Mouse (Mus musculus) CD8-positive naive resting alpha-beta T cell, adult 2 months (primary cell): ENCODE data around the gene Ptp4a2.
"Not testable (repeated sequence)": the region's sequence is repeated elsewhere in the genome, so short reads cannot be mapped to it uniquely, and the experiment has no call there.

Experiments
- DNase-seq, 2 experiments: peaks; one replicate each; pipeline ENCODE4 v3.0.0; 2022; ENCODE audit warnings: low read depth in 2 of 2, low spot score in 2 of 2

Ptp4a2 gene

GRCm38 (mm10) chr4:129850491-129850890 is 39.5 kb downstream of the Ptp4a2 start:
- no peak for DNase-seq

DNA sequence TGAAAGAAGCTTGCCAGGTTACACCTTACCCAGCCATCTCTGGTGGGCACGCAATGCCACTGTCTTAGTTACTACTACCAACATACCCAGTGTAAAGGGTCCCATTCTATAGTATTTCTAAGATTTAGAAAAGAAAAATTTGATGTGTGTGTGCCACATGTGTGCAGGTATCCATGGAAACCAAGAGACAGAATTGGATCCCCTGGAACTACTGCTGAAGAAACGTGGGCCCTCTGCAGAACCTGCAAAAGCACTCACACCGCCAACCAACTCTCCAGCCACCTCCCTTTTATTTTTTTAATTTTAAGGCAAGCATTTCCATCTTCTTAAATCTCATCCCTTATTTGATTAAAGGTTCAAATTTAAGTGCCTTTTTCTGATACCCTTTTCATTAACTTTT is 40.8 kb downstream of the Ptp4a2 start:
- no peak for DNase-seq

DNA sequence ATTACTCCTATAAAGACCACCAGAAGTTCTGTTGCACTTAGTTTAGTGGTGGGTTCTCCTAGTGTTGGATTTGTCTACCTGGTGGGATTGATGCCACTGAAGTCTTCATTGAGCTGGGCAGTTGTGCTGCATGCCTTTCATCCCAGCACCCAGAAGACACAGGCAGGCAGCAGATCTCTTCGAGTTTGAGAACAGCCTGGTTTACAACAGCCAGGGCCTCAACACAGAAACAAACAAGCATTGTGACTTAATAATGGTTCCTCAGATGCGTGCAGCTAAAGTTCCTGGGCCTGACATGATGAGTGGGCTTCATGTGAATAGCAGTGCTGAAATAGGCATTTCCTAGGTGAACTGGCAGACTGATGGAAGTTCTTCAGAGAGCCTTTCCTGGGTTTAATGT is 42.0 kb downstream of the Ptp4a2 start:
- no peak for DNase-seq

DNA sequence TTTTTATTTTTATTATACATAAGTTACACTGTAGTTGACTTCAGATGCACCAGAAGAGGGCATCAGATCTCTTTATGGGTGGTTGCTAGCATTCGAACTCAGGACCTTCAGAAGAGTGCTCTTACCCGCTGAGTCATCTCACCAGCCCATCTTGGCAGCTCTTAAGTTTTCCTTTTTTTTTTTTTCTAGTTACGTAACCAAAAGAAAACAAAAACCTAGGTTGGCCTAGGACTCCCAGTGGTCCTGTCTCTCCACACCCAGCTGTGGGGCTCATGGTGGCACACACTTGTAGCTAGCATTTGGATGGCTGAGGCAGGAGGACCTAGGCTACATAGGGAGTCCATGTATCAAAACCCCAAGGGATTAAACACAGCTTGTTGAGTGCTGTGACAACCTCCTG is 43.0 kb downstream of the Ptp4a2 start:
- DNase-seq = no peak

- no peak for DNase-seq
Measured at GRCm38 (mm10) chr4:129854615-129855014, 43.6 kb downstream of the Ptp4a2 start.

GRCm38 (mm10) chr4:129855051-129855970 is 44.3 kb downstream of the Ptp4a2 start:
- no peak for DNase-seq

DNA sequence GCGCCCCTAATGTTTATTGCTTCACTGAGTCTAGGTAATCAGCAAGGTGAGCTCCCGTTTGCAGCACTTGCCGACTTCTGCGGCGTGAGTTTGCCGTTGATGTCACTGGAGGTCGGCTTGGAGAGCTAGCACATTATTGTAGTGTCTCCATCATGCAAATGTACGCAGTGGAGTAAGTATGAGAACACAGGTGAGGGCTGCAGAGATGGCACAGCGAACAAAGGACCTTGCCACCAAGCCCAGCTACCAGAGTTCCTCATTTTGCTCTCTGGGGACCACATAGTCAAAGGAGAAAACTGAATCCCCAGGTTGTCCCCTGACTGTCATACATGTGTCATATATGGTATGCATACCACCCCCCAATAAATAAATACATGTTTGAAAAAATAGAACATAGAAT is 49.4 kb downstream of the Ptp4a2 start:
- DNase-seq = no peak

GRCm38 (mm10) chr4:129861400-129861799 is 50.4 kb downstream of the Ptp4a2 start:
- DNase-seq = no peak

DNA sequence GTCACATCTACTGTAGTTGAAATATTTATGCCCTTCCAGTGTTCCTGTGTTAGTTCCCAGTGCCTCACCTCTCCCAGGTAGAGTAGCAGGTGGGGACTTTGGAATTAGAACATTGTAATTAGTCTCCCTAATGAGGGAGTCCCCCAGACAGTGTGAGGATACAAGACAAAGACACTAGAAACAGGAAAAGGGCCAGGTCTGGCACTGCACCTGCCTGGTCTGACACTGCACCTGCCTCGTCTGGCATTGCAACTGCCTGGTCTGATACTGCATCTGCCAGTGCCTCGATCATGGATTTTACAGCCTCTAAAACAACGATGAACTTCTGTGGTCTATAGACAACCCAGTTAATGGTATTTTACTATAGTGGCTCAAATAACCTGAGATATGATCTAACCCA is 51.3 kb downstream of the Ptp4a2 start:
- DNase-seq = no peak

- not testable (repeated sequence) for DNase-seq
Measured at GRCm38 (mm10) chr4:129866171-129866570, 55.2 kb downstream of the Ptp4a2 start.

GRCm38 (mm10) chr4:129868211-129868610 is 57.2 kb downstream of the Ptp4a2 start:
- no peak for DNase-seq

GRCm38 (mm10) chr4:129870483-129870882 is 59.5 kb downstream of the Ptp4a2 start:
- DNase-seq = no peak

DNA sequence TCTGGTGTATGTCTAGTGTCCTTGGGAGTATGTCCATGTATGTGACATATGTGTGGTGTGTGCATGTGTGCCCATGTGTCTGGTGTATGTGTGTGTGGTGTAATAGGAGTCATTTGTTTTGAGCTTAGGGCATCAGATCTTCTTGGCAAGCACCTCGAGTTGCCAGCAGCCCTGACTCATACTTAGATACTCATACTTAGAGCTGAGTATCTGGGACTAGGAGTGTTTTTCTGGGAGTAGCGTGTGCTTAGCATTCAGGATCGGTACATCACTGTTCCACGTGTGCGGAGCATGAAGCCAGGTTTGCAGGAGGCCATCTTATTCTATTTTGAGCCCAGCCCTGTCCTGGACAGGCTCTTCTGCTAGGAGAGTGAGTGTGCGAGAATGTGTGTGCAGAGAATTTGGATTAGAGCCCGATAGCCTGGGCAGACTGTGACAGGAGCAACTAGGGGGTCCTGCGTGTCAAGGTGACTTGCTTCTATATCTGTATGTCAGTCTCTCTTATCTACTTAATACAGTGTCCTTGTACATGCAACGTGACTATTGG is 61.4 kb downstream of the Ptp4a2 start:
- no peak for DNase-seq

- no peak for DNase-seq
Measured at GRCm38 (mm10) chr4:129874805-129875204, 63.8 kb downstream of the Ptp4a2 start.

DNA sequence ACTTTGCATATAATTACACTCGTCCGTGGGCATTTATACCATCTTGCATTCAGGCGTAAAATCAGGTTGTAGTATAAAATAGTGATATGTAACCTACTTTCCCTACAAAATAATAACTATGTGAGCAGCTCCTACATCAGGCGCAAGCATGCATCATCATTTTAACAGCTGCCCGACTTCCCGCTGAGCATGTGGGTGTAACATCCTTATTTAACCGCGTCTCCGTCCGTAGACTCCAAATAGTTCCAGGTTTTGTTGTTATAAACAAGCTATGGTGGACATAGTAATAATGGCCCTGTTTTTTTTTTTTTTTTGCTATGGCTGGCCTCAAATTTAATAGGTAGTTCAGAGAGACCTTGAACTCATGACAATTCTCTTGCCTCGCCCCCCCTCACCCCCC is 64.4 kb downstream of the Ptp4a2 start:
- DNase-seq = no peak

GRCm38 (mm10) chr4:129876831-129877764 is 66.1 kb downstream of the Ptp4a2 start:
- DNase-seq = peak; percentile 63 to 70

GRCm38 (mm10) chr4:129877967-129878655 is 67.1 kb downstream of the Ptp4a2 start:
- DNase-seq = no peak

DNA sequence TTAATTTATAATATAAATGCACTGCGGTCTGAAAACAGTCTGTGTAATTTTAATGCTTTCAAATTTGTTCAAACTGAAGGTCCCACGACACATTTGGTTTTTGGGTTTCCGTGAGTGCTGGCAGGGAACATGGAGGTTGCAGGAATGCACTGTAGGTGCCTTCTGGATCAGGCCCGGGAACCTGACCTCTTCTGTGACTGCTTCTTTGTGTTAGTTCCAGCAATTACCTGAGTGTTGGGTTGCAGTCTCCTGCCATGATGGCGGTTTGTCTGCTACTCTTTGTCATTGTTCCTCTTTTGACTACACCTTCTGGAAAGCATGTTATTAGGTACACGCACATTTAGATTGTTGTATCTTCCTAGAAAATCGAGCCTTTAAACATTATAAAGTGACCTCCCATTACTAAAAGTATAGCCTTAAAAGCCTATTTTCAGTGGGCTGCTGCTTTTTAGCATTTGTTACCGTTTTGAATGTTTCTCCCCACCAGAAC is 67.7 kb downstream of the Ptp4a2 start:
- no peak for DNase-seq

DNA sequence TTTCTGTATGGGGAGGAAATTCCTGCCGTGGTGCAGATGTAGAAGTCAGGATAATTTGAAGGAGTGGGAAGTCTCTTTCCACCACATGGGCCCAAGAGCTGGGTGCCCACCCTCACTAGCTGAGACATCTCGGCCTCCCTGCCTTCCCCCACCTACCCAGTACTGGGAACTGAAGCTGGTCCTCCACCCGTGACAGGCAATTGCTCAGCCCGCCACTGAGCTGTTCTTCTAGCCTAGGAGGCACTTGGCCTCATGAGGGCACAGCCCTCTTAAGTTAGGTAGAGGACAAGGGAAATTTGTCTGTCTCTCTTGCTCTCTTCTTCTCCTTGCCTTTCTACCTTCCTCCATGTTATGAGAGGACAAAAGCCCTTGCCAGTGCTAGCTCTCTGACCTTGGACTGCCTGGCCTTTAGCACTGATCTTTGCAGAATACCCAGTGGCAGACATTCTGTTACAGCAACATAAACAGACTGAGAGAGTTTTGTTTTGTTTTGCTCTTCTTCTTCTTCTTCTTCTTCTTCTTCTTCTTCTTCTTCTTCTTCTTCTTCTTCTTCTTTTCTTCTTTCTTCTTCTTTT is 68.3 kb downstream of the Ptp4a2 start:
- no peak for DNase-seq

DNA sequence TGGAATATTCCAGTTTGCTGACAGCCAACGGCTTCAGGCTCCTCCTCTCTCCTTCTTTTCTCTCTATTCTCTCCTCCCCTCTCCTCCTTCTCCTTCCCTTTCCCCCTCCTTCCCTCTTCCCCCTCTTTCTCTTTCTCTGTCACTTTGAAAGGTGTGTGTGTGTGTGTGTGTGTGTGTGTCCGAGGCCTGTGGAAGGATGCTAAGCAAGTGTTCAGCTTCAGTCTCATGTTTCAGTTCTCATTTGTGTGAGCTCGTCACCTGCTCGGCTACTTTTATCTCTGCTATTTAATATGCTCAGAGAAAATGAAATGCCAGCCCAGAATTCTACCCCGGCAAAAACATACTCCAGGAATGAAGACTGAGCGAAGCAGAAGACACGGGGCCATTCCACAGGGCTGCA is 69.6 kb downstream of the Ptp4a2 start:
- DNase-seq = no peak
